Mouse (Mus musculus) gastrocnemius, adult 2 months (tissue): ENCODE measurements around the gene Pcdh11x. TPM values are rescaled to one million over a fixed set of nuclear protein-coding genes. Genes with fewer than 3 reads are reported as not detected.
"Not testable (repeated sequence)": the region's sequence is repeated elsewhere in the genome, so short reads cannot be mapped to it uniquely, and the experiment has no call there.

Source experiments
- DNase-seq: peaks from one replicate; pipeline ENCODE4 v3.0.0; 2022
- H3K27ac ChIP-seq: fragments of 200-600 bp; 2 replicates; pipeline ENCODE4 v1.8.1; 2022; ENCODE audit warnings: mild to moderate bottlenecking
- H3K4me3 ChIP-seq: fragments of 200-600 bp; 2 replicates; pipeline ENCODE4 v1.8.1; 2022; ENCODE audit warnings: mild to moderate bottlenecking, moderate library complexity
- CTCF ChIP-seq: fragments of 200-600 bp; IDR thresholded peaks from 2 replicates; pipeline ENCODE4 v1.8.1; 2022; ENCODE audit warnings: antibody characterized with exemption, mild to moderate bottlenecking, moderate library complexity
- intact Hi-C: fragments of 180-260 bp; cut with DNase I; formaldehyde crosslinking; loops from one replicate; pipeline ENCODE4 v1.15.1; 2025
- total RNA-seq, 2 experiments: library from RNA; stranded (reverse); gene quantifications; 2 replicates each; pipeline ENCODE4 v1.2.3; 2021

Gene Pcdh11x
- total RNA-seq, 2 experiments from 2014 or later, result 0.13 to 0.36 TPM

DNA sequence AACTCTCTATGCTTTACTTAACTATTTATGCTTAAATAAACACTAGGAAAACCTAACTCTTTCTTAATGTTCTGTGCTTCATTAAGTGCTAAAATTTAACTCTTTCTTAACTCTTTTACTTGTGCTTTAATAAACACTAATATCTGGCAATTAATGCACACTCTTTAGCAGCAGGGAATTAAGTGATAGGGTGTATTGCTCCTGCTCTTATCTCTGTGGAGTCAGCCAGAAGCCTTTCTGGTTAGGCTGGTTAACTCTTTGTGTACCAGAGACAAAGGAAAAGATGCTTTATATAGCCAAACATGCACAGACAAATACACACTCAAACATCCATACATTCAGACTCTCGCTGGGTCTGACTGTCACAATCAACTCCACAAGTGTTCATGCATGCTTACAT lies 309.2 kb downstream of the Pcdh11x start:
- H3K27ac ChIP-seq, result no peak overlapping the region
- DNase-seq, result no peak
- intact Hi-C loops, result no loop called here
- no peak for TF ChIP-seq CTCF
- H3K4me3 ChIP-seq, result no peak overlapping the region

DNA sequence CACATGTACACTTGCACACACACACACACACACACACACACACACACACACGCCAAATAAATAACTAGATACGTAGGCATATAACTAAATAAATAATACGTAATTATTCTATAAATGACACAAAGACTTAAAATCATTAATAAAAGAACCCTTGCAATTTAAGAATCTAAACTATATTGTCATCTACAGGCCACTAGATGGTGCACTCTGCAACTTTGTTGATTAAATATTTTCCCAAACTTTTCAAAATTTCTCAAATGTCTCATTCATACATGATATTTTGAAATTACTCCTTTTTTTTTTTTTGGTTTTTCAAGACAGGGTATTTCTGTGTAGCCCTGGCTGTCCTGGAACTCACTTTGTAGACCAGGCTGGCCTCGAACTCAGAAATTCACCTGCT lies 328.4 kb downstream of the Pcdh11x start:
- no peak overlapping the region for H3K27ac ChIP-seq
- H3K4me3 ChIP-seq, result no peak overlapping the region
- intact Hi-C loops, result no loop called here
- DNase-seq, result no peak
- no peak for TF ChIP-seq CTCF

DNA sequence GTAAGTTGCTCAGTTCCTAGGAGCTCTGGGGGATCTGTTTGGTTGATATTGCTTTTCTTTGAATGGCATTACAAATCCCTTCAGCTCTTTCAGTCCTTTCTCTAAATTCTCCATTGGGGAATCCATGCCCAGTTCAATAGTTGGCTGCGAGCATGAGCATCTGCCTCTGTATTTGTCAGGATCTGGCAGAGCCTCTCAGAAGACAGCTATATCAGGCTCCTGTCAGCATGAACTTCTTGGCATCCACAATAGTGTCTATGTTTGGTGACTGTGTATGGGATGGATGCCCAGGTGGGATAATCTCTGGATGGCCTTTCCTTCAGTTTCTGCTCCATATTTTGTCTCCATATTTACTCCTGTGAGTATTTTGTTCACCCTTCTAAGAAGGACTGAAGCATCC lies 380.2 kb downstream of the Pcdh11x start:
- DNase-seq, H3K27ac ChIP-seq, H3K4me3 ChIP-seq, intact Hi-C loops: not testable (repeated sequence)

DNA sequence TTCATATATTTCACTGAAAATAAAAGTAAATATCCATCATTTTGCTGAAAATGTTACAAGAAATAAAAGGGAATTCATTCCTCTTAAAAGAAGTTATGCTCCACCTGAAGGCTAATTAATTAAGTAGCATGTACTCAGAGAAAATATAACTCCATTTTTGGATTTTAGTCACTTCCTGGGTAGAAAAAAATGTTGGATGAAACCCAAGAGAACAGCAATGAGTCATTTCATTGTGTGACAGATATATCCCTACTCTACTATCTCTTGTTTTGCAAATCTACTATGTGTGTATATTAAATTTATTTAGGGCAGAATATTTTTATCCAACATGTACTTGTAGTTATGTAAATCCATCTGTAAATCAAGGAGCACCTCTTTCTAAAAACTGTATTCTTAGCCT lies 444.1 kb downstream of the Pcdh11x start:
- no peak for TF ChIP-seq CTCF
- H3K27ac ChIP-seq, result no peak overlapping the region
- DNase-seq, result no peak
- intact Hi-C loops, result no loop called here
- no peak overlapping the region for H3K4me3 ChIP-seq

DNA sequence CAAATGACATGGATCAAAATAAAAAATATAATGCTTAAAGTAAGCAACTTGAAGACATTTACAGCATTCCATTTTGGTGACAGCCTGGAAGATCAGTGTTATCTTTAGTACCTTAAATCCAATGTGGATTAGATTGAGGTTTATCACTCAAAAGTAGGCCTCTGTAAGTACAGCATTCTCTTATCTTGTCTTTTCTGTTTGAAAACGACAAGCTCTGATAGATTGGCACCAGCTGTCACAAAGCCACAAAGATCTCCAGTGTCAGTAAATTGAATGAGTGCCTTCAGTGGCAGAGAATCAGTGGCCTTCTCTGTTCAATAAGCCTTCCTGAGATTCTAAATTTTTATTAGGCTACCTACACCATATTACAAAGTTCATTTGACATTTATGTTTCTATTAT lies 445.7 kb downstream of the Pcdh11x start:
- H3K27ac ChIP-seq, result no peak overlapping the region
- intact Hi-C loops, result no loop called here
- no peak overlapping the region for H3K4me3 ChIP-seq
- no peak for TF ChIP-seq CTCF
- no peak for DNase-seq

DNA sequence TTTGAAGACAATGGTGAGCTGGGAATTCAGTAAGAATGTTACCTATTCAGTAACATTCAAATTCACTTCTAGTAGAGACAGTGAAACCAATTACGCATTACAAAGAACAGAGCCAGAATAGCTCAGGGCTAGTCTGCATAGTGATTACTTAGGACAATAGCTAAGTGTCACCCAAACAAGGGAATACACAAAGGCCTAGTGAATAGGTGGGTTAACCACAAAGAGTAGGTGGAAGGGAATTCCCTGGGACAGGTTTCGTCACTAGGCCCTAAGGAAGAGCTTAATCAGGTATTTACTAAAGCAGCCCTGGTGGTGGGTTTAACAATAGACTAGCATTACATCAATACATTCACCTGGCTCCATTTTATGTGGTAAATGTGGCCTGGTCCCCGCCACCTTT lies 654.5 kb downstream of the Pcdh11x start:
- H3K27ac ChIP-seq, result no peak overlapping the region
- no peak for DNase-seq
- TF ChIP-seq CTCF, result no peak
- H3K4me3 ChIP-seq, result no peak overlapping the region
- intact Hi-C loops, result no loop called here

Other genes with a start within 250 kb of the Pcdh11x start
- gene H2afb3, start 22.8 kb downstream of the Pcdh11x start, total RNA-seq, result not detected